ENCODE assay signal across 19 mouse cellular contexts in genomic region chr4:154536110-154536509, GRCm38 (mm10).
DNase-seq lines count a peak whose midpoint lies in the region; ATAC-seq and TF ChIP-seq lines count a peak whose summit lies in the region.
"Had no signal": no experiment of that assay in that cellular context is flagged by ENCODE, and none has a peak within 500 bp of the region (broad histone marks: within the 10 kb centered on the region; RNA-seq: fewer than 3 reads in every experiment).

No protein-coding gene starts in this region.

- H3K27me3 ChIP-seq in forebrain, embryonic 10.5 days (ENCODE audit: poor library complexity, severe bottlenecking), result peaks cover 18% of the 10 kb centered on the region; the same call in 1 of the 2 replicates
- peaks cover 3% of the 10 kb centered on the region; the same call in 1 of the 2 replicates for H3K27me3 ChIP-seq in forebrain, embryonic 12.5 days
- H3K27me3 ChIP-seq in kidney, postnatal 0 days (ENCODE audit: insufficient read depth, low read length), result no peaks in the 10 kb centered on the region; the same call in 1 of the 2 replicates
- no peaks in the 10 kb centered on the region for H3K27me3 ChIP-seq in G1E (ENCODE audit: insufficient read depth, low read length)
- H3K27me3 ChIP-seq in intestine, postnatal 0 days (replicated peaks; ENCODE audit: control insufficient read depth, insufficient read depth, low read length), result no peaks in the 10 kb centered on the region
- no peaks in the 10 kb centered on the region for H3K27me3 ChIP-seq in midbrain, embryonic 15.5 days (replicated peaks)
- H3K27me3 ChIP-seq: limb, embryonic 15.5 days had no signal

- no peak for TF ChIP-seq CTCF in kidney, postnatal 0 days (IDR thresholded peaks at IDR 0.05; ENCODE audit: low read depth)
- TF ChIP-seq CTCF in G1E (IDR thresholded peaks at IDR 0.05; ENCODE audit: low read depth, low read length), result no peak
- TF ChIP-seq CTCF in intestine, postnatal 0 days (IDR thresholded peaks at IDR 0.05; ENCODE audit: low read depth), result no peak

- no peak for DNase-seq in forebrain, embryonic 10.5 days (ENCODE audit: extremely low spot score, low spot score)
- no peak for DNase-seq in kidney, postnatal 0 days (ENCODE audit: low spot score)
- no peak for DNase-seq in kidney, postnatal 4 days
- no peak for DNase-seq in G1E (ENCODE audit: low spot score)
- DNase-seq: cerebellum, adult 8-10 months; cerebellum, postnatal 36 days; heart, postnatal 14 days; lung, embryonic 14.5 days; lung, postnatal 4 days; thymus, postnatal 36 days had no signal

- 71% methylated on average over 5 of the region's 5 CpGs for WGBS in forebrain, embryonic 10.5 days
- 75% methylated on average over 5 of the region's 5 CpGs for WGBS in forebrain, embryonic 12.5 days
- 43% methylated on average over 5 of the region's 5 CpGs for WGBS in kidney, postnatal 0 days
- WGBS in intestine, postnatal 0 days, result 55% methylated on average over 5 of the region's 5 CpGs
- WGBS in midbrain, embryonic 15.5 days, result 80% methylated on average over 5 of the region's 5 CpGs

- 0 out of 2 replicates have a peak, but pooled peaks cover 2% of the 10 kb centered on the region for H3K36me3 ChIP-seq in forebrain, embryonic 10.5 days (replicated peaks)
- H3K36me3 ChIP-seq in forebrain, embryonic 12.5 days (replicated peaks), result no peaks in the 10 kb centered on the region
- no peaks in the 10 kb centered on the region for H3K36me3 ChIP-seq in kidney, postnatal 0 days (ENCODE audit: insufficient read depth, low read length)
- H3K36me3 ChIP-seq in G1E (replicated peaks), result no peaks in the 10 kb centered on the region
- H3K36me3 ChIP-seq in intestine, postnatal 0 days (ENCODE audit: control insufficient read depth, insufficient read depth), result no peaks in the 10 kb centered on the region
- no peaks in the 10 kb centered on the region for H3K36me3 ChIP-seq in midbrain, embryonic 15.5 days (replicated peaks)
- H3K36me3 ChIP-seq: kidney, embryonic 15.5 days; limb, embryonic 15.5 days had no signal

- H3K9ac ChIP-seq in forebrain, embryonic 12.5 days, result no peak overlapping the region
- H3K9ac ChIP-seq in kidney, postnatal 0 days (ENCODE audit: low read depth, low read length), result no peak overlapping the region
- no peak overlapping the region for H3K9ac ChIP-seq in intestine, postnatal 0 days (ENCODE audit: low read depth, low read length)
- H3K9ac ChIP-seq in midbrain, embryonic 15.5 days, result no peak overlapping the region
- H3K9ac ChIP-seq: hindbrain, embryonic 14.5 days; kidney, embryonic 15.5 days; limb, embryonic 15.5 days; lung, embryonic 14.5 days had no signal

- H3K27ac ChIP-seq in forebrain, embryonic 10.5 days, result peak overlapping the region; percentile 51
- H3K27ac ChIP-seq in forebrain, embryonic 12.5 days, result no peak overlapping the region
- H3K27ac ChIP-seq in kidney, postnatal 0 days, result no peak overlapping the region
- peak overlapping the region; percentile 75 for H3K27ac ChIP-seq in intestine, postnatal 0 days (ENCODE audit: low read depth, low read length)
- no peak overlapping the region for H3K27ac ChIP-seq in midbrain, embryonic 15.5 days
- H3K27ac ChIP-seq: hindbrain, embryonic 14.5 days; kidney, embryonic 15.5 days; left cerebral cortex, adult 2 months; limb, embryonic 15.5 days had no signal

- peaks cover 62% of the 10 kb centered on the region for H3K4me1 ChIP-seq in forebrain, embryonic 10.5 days
- H3K4me1 ChIP-seq in forebrain, embryonic 12.5 days, result peaks cover 26% of the 10 kb centered on the region
- H3K4me1 ChIP-seq in kidney, postnatal 0 days (replicated peaks; ENCODE audit: insufficient read depth, low read length), result peaks cover 5% of the 10 kb centered on the region; the same call in 1 of the 2 replicates
- H3K4me1 ChIP-seq in G1E (ENCODE audit: insufficient read depth, low read depth, low read length), result no peaks in the 10 kb centered on the region
- no peaks in the 10 kb centered on the region for H3K4me1 ChIP-seq in intestine, postnatal 0 days (replicated peaks; ENCODE audit: control insufficient read depth, insufficient read depth, low read length)
- peaks cover 8% of the 10 kb centered on the region for H3K4me1 ChIP-seq in midbrain, embryonic 15.5 days

- H3K4me2 ChIP-seq in forebrain, embryonic 12.5 days, result no peak overlapping the region
- no peak overlapping the region for H3K4me2 ChIP-seq in kidney, postnatal 0 days (ENCODE audit: low read length)
- no peak overlapping the region for H3K4me2 ChIP-seq in intestine, postnatal 0 days (replicated peaks; ENCODE audit: low read depth)
- no peak overlapping the region for H3K4me2 ChIP-seq in midbrain, embryonic 15.5 days
- H3K4me2 ChIP-seq: heart, embryonic 11.5 days; hindbrain, embryonic 14.5 days; kidney, embryonic 15.5 days; limb, embryonic 15.5 days; lung, embryonic 14.5 days had no signal

- ATAC-seq in forebrain, embryonic 12.5 days (ENCODE audit: low FRiP score), result no peak
- peak; percentile 40; the same call in 1 of the 2 replicates for ATAC-seq in kidney, postnatal 0 days (replicated peaks; ENCODE audit: low FRiP score, low read depth)
- ATAC-seq in G1E (ENCODE audit: extremely low read depth, insufficient number of reproducible peaks, low FRiP score, poor library complexity, severe bottlenecking), result no peak
- ATAC-seq in intestine, postnatal 0 days, result peak; percentile 88
- ATAC-seq in midbrain, embryonic 15.5 days (replicated peaks), result no peak
- ATAC-seq: midbrain, embryonic 16.5 days had no signal

- no peak overlapping the region for H3K4me3 ChIP-seq in forebrain, embryonic 10.5 days
- H3K4me3 ChIP-seq in forebrain, embryonic 12.5 days (replicated peaks), result no peak overlapping the region
- no peak overlapping the region for H3K4me3 ChIP-seq in kidney, postnatal 0 days (replicated peaks; ENCODE audit: low read depth, low read length)
- H3K4me3 ChIP-seq in G1E (ENCODE audit: low read depth, low read length), result 0 out of 2 replicates have a peak overlapping the region, but pooled peaks have one; percentile 13
- no peak overlapping the region for H3K4me3 ChIP-seq in intestine, postnatal 0 days (ENCODE audit: low read depth, low read length)
- H3K4me3 ChIP-seq in midbrain, embryonic 15.5 days, result no peak overlapping the region
- H3K4me3 ChIP-seq: kidney, embryonic 15.5 days; left cerebral cortex, adult 2 months; limb, embryonic 15.5 days had no signal

- H3K9me3 ChIP-seq in forebrain, embryonic 10.5 days, result no peaks in the 10 kb centered on the region
- H3K9me3 ChIP-seq in forebrain, embryonic 12.5 days, result no peaks in the 10 kb centered on the region
- H3K9me3 ChIP-seq in kidney, postnatal 0 days (replicated peaks; ENCODE audit: low read length), result no peaks in the 10 kb centered on the region
- H3K9me3 ChIP-seq in G1E (replicated peaks), result peaks cover 97% of the 10 kb centered on the region
- H3K9me3 ChIP-seq in intestine, postnatal 0 days (ENCODE audit: control insufficient read depth), result no peaks in the 10 kb centered on the region
- no peaks in the 10 kb centered on the region for H3K9me3 ChIP-seq in midbrain, embryonic 15.5 days
- H3K9me3 ChIP-seq: kidney, embryonic 15.5 days; limb, embryonic 15.5 days had no signal

Comparison
In these comparisons a context has a peak if more than half of its experiments do, and no peak if none do; other contexts are left out.
1. H3K27ac ChIP-seq: peak in forebrain, embryonic 10.5 days (single experiment) and intestine, postnatal 0 days (single experiment); none in forebrain, embryonic 12.5 days (single experiment), kidney, postnatal 0 days (single experiment) and midbrain, embryonic 15.5 days (single experiment).
2. ATAC-seq: peak in kidney, postnatal 0 days (single experiment) and intestine, postnatal 0 days (single experiment); none in forebrain, embryonic 12.5 days (single experiment), G1E (single experiment) and midbrain, embryonic 15.5 days (single experiment).